Mouse (Mus musculus): ENCODE data around the gene Atp9a.

DNA sequence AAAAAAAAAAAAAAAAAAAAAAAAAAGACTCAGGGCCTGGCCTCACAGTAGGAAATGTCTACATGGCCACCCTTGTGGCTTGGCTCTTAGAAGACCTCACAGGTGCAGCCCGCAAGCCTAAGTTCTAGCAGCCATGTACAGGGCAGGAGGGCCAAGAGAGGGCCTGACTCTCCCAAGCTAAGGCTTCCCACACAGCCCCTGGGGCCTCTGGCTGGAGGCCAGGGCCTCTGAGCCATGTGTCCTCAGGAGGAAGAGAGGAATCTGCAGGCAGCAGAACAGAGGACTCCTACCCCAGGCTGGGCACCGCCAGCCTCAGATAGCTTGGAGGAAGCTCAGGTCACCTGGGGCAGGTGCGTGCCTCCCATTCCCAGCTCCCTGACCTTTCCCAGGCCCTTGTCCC, 127.0 kb downstream of the Atp9a start:
- no peak for TF ChIP-seq CTCF (IDR thresholded peaks at IDR 0.05; ENCODE audit: borderline replicate concordance, control insufficient read depth, extremely low read depth, insufficient read depth, low read length, poor library complexity)
- TF ChIP-seq POLR2A (IDR thresholded peaks at IDR 0.05; ENCODE audit: control insufficient read depth, extremely low read depth, insufficient read depth, low read length, poor library complexity): no peak

Data from thymus, adult 2 months (tissue).